Mouse (Mus musculus): ENCODE results near the gene Gm7861.
"Not testable (repeated sequence)": the region's sequence is repeated elsewhere in the genome, so short reads cannot be mapped to it uniquely, and the experiment has no call there.

- not testable (repeated sequence) for TF ChIP-seq EP300 (IDR thresholded peaks at IDR 0.05; ENCODE audit: insufficient read depth, low read depth, low read length); POLR2A (IDR thresholded peaks at IDR 0.05; ENCODE audit: insufficient read depth, low read length); CTCF (IDR thresholded peaks at IDR 0.05; ENCODE audit: low read depth, low read length)
These were observed 29.2 kb downstream of the Gm7861 start, which contains the start of gene Defa37 for GRCm38 (mm10) chr8:21565086-21565485.

Measured in ES-Bruce4 (cell line).